Mouse (Mus musculus) spleen, adult 2 months (tissue): ENCODE results near the gene Pdzd9.

Source experiments
- CTCF ChIP-seq: fragments of 200-500 bp; IDR thresholded peaks from 2 replicates; pipeline ENCODE4 v1.5.1; 2011; ENCODE audit warnings: mild to moderate bottlenecking, inconsistent platforms; ENCODE audit not compliant: insufficient read depth, insufficient read length, insufficient replicate concordance; ENCODE audit errors: extremely low read depth
- POLR2A ChIP-seq: fragments of 200-500 bp; IDR thresholded peaks from 2 replicates; pipeline ENCODE4 v1.6.1; 2011; ENCODE audit warnings: low read depth, low read length, inconsistent platforms

DNA sequence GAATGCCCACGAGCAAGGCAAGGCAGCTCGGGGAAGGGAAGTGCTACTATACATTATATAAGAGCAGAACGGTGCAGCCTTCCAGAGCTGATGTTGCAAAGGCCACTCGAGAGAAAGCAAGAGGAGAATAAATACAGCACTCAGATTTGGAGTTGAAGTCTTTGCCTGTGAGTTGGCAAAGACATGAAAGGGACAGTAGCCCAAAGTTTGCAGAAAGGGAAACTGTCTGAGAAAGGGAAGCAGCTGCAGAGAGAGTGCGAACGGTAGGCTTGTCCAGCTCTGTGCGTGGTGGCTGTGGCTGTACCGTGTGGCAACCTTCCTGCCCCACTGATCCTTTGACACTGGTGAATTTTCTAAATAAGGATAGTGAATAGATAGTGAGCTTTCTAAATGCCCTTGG, 8.9 kb upstream of the Pdzd9 start:
- TF ChIP-seq POLR2A (no peak), CTCF (no peak)
